Mouse (Mus musculus): ENCODE measurements around the gene Eif4b.

The Eif4b gene

GRCm38 (mm10) chr15:102073559-102074069, at the start of gene Eif4b:
Eif4b (plus strand) TSS chr15:102073773.
- CTCF ChIA-PET, result interaction anchor here in 1 of 4 experiments (0.6 to 1.2 kb wide), 5 partner anchors 27 to 757 kb away, joined by 3 to 7 read pairs (median 4); partner anchors contain the start of gene Tns2
- POLR2A ChIA-PET, result interaction anchor here (0.6 to 6.2 kb wide), 68 partner anchors 8 to 846 kb away, joined by 3 to 63 read pairs (median 4); partner anchors contain the start of genes Tns2 (in 4 of the 4), Spryd3 (in 3 of the 4), Tarbp2 (in 2 of the 4) and Atg101 (in 1 of the 4)

- POLR2A ChIA-PET, result no interaction called here
- CTCF ChIA-PET, result no interaction called here
Observed at GRCm38 (mm10) chr15:102023888-102024287, 49.7 kb upstream of the Eif4b start.

GRCm38 (mm10) chr15:102025136-102025872, 48.3 kb upstream of the Eif4b start:
- ChIA-PET POLR2A (interaction anchor here (0.5 to 2.9 kb wide), 26 partner anchors 9 to 1187 kb away, joined by 3 to 12 read pairs (median 4); partner anchors contain the start of genes Eif4b (in 1 of the 4) and Sp1 (in 1 of the 4)), CTCF (interaction anchor here (0.6 to 2.0 kb wide), 10 partner anchors 8 to 762 kb away, joined by 3 to 15 read pairs (median 5); partner anchors contain the start of gene Krt8 (in 1 of the 4))

- POLR2A ChIA-PET, result interaction anchor here in 3 of 4 experiments (0.6 to 2.9 kb wide), 14 partner anchors 8 to 198 kb away, joined by 3 to 12 read pairs (median 4); no protein-coding TSS in a partner anchor
Observed at GRCm38 (mm10) chr15:102026430-102026829, 47.1 kb upstream of the Eif4b start.

GRCm38 (mm10) chr15:102028040-102028439, 45.5 kb upstream of the Eif4b start, which contains the start of gene Krt18:
Krt18 (plus strand) TSS chr15:102028180.
- CTCF ChIA-PET, result interaction anchor here in 1 of 4 experiments (1.2 kb wide), 1 partner anchor 38 kb away, joined by 6 read pairs; no protein-coding TSS in a partner anchor
- POLR2A ChIA-PET, result interaction anchor here in 2 of 4 experiments (0.6 to 2.9 kb wide), 10 partner anchors 8 to 761 kb away, joined by 3 to 6 read pairs (median 4); partner anchors contain the start of genes Krt8 (in 2 of the 2), Eif4b (in 1 of the 2) and Krt2 (in 1 of the 2)

More at GRCm38 (mm10) chr15:102026430-102026829, 47.1 kb upstream of the Eif4b start:
- CTCF ChIA-PET, result interaction anchor here in 3 of 4 experiments (0.5 to 2.0 kb wide), 6 partner anchors 11 to 820 kb away, joined by 3 to 15 read pairs (median 6); partner anchors contain the start of gene Spryd3 (in 1 of the 3)

GRCm38 (mm10) chr15:102034121-102035053, 39.2 kb upstream of the Eif4b start:
- POLR2A ChIA-PET, result interaction anchor here in 3 of 4 experiments (0.6 to 2.6 kb wide), 12 partner anchors 9 to 102 kb away, joined by 3 to 12 read pairs (median 4); partner anchors contain the start of genes Eif4b (in 2 of the 3), Krt8 (in 1 of the 3) and Spryd3 (in 1 of the 3)
- CTCF ChIA-PET, result interaction anchor here (0.6 to 1.5 kb wide), 8 partner anchors 15 to 810 kb away, joined by 3 to 4 read pairs (median 3); partner anchors contain the start of gene Grasp (in 1 of the 4)

- ChIA-PET POLR2A (interaction anchor here in 3 of 4 experiments (0.5 to 2.0 kb wide), 4 partner anchors 11 to 283 kb away, joined by 3 to 6 read pairs (median 5); no protein-coding TSS in a partner anchor), CTCF (interaction anchor here in 1 of 4 experiments (0.6 kb wide), 1 partner anchor 70 kb away, joined by 3 read pairs; no protein-coding TSS in a partner anchor)
Observed at GRCm38 (mm10) chr15:102040277-102040676, 33.3 kb upstream of the Eif4b start.

- CTCF ChIA-PET, result interaction anchor here in 1 of 4 experiments (1.1 to 1.5 kb wide), 3 partner anchors 15 to 58 kb away, joined by 3 to 4 read pairs (median 4); no protein-coding TSS in a partner anchor
- POLR2A ChIA-PET, result interaction anchor here in 2 of 4 experiments (0.8 to 2.0 kb wide), 7 partner anchors 10 to 349 kb away, joined by 3 to 6 read pairs (median 3); partner anchors contain the start of gene Eif4b (in 1 of the 2)
Observed at GRCm38 (mm10) chr15:102041951-102042350, 31.6 kb upstream of the Eif4b start.

GRCm38 (mm10) chr15:102044745-102045144, 28.8 kb upstream of the Eif4b start:
- ChIA-PET POLR2A (interaction anchor here in 1 of 4 experiments (1.4 kb wide), 1 partner anchor 29 kb away, joined by 3 read pairs; the partner anchor contains the start of gene Eif4b), CTCF (no interaction called here)

- POLR2A ChIA-PET, result interaction anchor here in 1 of 4 experiments (0.6 kb wide), 1 partner anchor 19 kb away, joined by 3 read pairs; no protein-coding TSS in a partner anchor
- CTCF ChIA-PET, result interaction anchor here in 1 of 4 experiments (1.0 kb wide), 1 partner anchor 62 kb away, joined by 3 read pairs; no protein-coding TSS in a partner anchor
Observed at GRCm38 (mm10) chr15:102045691-102046090, 27.9 kb upstream of the Eif4b start.

- CTCF ChIA-PET, result interaction anchor here in 3 of 4 experiments (0.6 to 1.1 kb wide), 5 partner anchors 18 to 593 kb away, joined by 3 to 4 read pairs (median 3); no protein-coding TSS in a partner anchor
Observed at GRCm38 (mm10) chr15:102048006-102048405, 25.6 kb upstream of the Eif4b start.

GRCm38 (mm10) chr15:102049871-102050270, 23.7 kb upstream of the Eif4b start:
- POLR2A ChIA-PET, result interaction anchor here in 1 of 4 experiments (1.0 to 1.5 kb wide), 2 partner anchors 21 to 25 kb away, joined by 3 to 4 read pairs; no protein-coding TSS in a partner anchor

More at GRCm38 (mm10) chr15:102048006-102048405, 25.6 kb upstream of the Eif4b start:
- POLR2A ChIA-PET, result interaction anchor here in 1 of 4 experiments (1.0 kb wide), 1 partner anchor 9 kb away, joined by 3 read pairs; no protein-coding TSS in a partner anchor

GRCm38 (mm10) chr15:102051920-102052683, 21.5 kb upstream of the Eif4b start:
- CTCF ChIA-PET, result interaction anchor here (0.5 to 3.0 kb wide), 20 partner anchors 13 to 709 kb away, joined by 3 to 13 read pairs (median 4); partner anchors contain the start of gene Krt8 (in 1 of the 4)

More at GRCm38 (mm10) chr15:102049871-102050270, 23.7 kb upstream of the Eif4b start:
- CTCF ChIA-PET, result interaction anchor here in 3 of 4 experiments (0.6 to 1.6 kb wide), 5 partner anchors 16 to 655 kb away, joined by 3 to 10 read pairs (median 4); no protein-coding TSS in a partner anchor

GRCm38 (mm10) chr15:102056495-102057174, 16.9 kb upstream of the Eif4b start:
- ChIA-PET CTCF (interaction anchor here (0.6 to 1.6 kb wide), 11 partner anchors 9 to 488 kb away, joined by 3 to 13 read pairs (median 4); no protein-coding TSS in a partner anchor), POLR2A (interaction anchor here in 2 of 4 experiments (0.6 to 1.1 kb wide), 4 partner anchors 9 to 350 kb away, joined by 3 to 4 read pairs (median 4); partner anchors contain the start of gene Eif4b (in 1 of the 2))

More at GRCm38 (mm10) chr15:102051920-102052683, 21.5 kb upstream of the Eif4b start:
- POLR2A ChIA-PET, result interaction anchor here in 3 of 4 experiments (0.6 to 2.2 kb wide), 26 partner anchors 8 to 335 kb away, joined by 3 to 8 read pairs (median 4); partner anchors contain the start of gene Eif4b (in 2 of the 3)

Measured in embryonic stem cell, embryonic (primary cell).